Mouse (Mus musculus): ENCODE measurements around the gene Dnah11.

DNA sequence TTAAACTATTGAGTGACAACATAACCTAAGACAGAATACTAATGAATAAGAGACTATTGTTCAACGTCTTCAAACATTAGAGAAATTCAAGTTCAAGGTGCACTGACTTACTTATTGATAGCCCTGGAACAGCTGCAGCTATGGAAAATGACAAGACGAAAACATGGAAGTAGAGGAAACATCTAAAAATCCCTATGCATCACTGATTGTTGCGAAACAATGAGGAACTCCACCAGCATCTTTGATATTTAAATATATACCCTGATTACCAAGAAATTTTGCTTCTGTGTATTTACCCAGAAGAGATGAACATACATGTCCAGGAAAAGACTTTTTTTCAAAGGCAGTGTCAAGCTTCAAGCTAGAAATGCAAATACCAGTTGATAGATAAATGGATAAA lies 122.0 kb downstream of the Dnah11 start:
- TF ChIP-seq POLR2A (IDR thresholded peaks at IDR 0.05; ENCODE audit: extremely low read depth, insufficient read depth, low read length) (no peak), CTCF (IDR thresholded peaks at IDR 0.05; ENCODE audit: extremely low read depth, insufficient read depth, low read length) (no peak)

Data from cortical plate, adult 2 months (tissue).